Mouse (Mus musculus): ENCODE measurements at regions not wholly inside any gene's neighbourhood (a gene's known extent, or its start where the extent isn't known, plus 50 kb on each side); places are given as distances from the start of the nearest gene placed in this dataset.
A peak's percentile ranks its signal among the peaks of the same experiment; 100 is the strongest.

GRCm38 (mm10) chr4:33589207-33589606, 279.1 kb downstream of the Rngtt start:
- peak; percentile 75 for ATAC-seq (ENCODE audit: insufficient number of reproducible peaks, low FRiP score, low TSS enrichment)

- no peak; the same call in 1 of the 2 replicates for ATAC-seq (ENCODE audit: insufficient number of reproducible peaks, low FRiP score, low TSS enrichment)
These were observed 285.0 kb downstream of the Rngtt start for GRCm38 (mm10) chr4:33594997-33595657.

GRCm38 (mm10) chr4:33595763-33596162, 285.7 kb downstream of the Rngtt start:
- no peak for ATAC-seq (ENCODE audit: insufficient number of reproducible peaks, low FRiP score, low TSS enrichment)

DNA sequence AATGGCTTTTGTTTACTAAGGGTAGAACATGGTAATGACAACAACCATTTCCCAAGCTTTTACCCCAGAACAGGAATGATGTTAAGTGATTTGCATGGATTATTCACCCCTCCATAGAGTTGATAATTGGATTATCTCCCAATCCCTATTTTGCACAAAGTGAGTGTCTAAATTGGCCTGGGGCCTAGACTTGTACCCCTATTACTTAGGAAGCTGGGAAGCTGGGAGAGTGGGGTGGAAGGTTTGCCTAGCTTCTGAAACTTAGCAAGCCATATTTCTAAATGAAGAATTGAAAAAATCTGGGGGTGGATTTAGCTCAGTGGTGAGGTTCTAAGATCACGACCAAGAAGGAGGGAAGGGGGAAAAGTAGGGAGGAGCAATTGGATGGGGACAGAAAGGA, 289.9 kb downstream of the Rngtt start:
- ATAC-seq (ENCODE audit: insufficient number of reproducible peaks, low FRiP score, low TSS enrichment), result no peak

- ATAC-seq (ENCODE audit: insufficient number of reproducible peaks, low FRiP score, low TSS enrichment), result no peak
These were observed 290.7 kb downstream of the Rngtt start for GRCm38 (mm10) chr4:33600805-33601204.

- ATAC-seq (ENCODE audit: insufficient number of reproducible peaks, low FRiP score, low TSS enrichment), result no peak
These were observed 294.5 kb downstream of the Rngtt start for GRCm38 (mm10) chr4:33604636-33605035.

GRCm38 (mm10) chr4:33639821-33640575, 284.4 kb upstream of the Cnr1 start:
- ATAC-seq (ENCODE audit: insufficient number of reproducible peaks, low FRiP score, low TSS enrichment), result no peak

GRCm38 (mm10) chr4:33640576-33641255, 283.7 kb upstream of the Cnr1 start:
- ATAC-seq (ENCODE audit: insufficient number of reproducible peaks, low FRiP score, low TSS enrichment), result peak; percentile 84

GRCm38 (mm10) chr4:33641883-33642282, 282.5 kb upstream of the Cnr1 start:
- no peak for ATAC-seq (ENCODE audit: insufficient number of reproducible peaks, low FRiP score, low TSS enrichment)

DNA sequence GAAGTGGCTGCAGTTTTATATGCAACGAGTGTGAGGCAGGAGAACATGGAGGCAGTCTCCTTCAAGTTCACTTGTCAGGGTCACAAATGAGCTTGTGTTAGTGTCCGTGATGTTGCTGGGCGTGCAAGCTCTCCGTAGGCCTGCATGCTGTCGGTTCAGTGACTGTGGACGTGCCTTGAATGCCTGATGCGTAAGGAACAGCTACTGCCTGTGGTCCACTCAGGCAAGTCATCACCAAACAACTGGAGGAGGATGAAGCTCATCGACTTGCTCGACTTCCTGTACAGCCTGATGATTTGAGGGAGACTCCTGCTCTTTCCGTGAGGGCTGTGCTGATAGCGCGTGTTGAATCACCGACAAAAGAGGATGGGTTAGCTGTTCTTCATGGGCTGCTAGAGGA, 281.9 kb upstream of the Cnr1 start:
- no peak for ATAC-seq (ENCODE audit: insufficient number of reproducible peaks, low FRiP score, low TSS enrichment)

DNA sequence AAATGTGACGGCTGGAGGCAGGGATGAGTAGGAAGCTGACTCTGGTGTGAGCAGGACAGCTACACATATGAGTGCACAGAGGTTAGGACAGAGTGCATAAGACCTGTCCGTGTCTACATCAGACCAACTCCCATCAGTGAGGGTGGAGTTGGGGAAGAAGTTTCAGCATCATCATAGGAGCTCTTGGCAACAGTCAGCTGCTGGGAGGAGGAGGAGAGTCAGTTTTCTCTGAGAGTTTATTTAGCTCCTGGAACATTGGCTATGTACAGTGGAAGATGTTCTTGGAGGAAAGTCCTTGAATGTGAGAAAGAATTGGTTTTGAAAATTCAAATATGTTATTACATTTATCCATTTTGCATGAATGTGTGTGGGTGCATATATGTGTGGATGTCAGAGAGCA, 279.2 kb upstream of the Cnr1 start:
- ATAC-seq (ENCODE audit: insufficient number of reproducible peaks, low FRiP score, low TSS enrichment), result no peak

DNA sequence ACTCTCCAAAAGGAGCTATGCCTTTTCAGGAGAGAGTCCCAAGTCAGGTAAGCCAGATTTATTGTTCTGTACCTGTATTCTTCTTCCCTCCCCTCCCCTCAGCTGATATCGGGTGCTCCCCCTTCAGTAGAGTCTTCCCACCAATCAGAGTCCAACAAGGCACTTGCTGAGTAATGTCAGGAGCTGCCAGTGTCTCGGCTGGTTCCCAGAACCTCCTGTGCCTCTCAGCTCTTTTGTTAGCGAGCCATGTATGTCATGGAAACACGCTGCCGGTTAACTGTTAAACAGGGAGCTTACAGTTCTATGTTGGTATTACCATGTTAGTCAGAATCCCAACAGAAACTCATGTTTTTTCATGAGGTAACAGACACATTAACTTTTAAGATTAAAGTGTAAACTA, 273.1 kb upstream of the Cnr1 start:
- ATAC-seq (ENCODE audit: insufficient number of reproducible peaks, low FRiP score, low TSS enrichment), result no peak

GRCm38 (mm10) chr4:33659766-33660165, 264.6 kb upstream of the Cnr1 start:
- no peak for ATAC-seq (ENCODE audit: insufficient number of reproducible peaks, low FRiP score, low TSS enrichment)

GRCm38 (mm10) chr4:33660553-33660952, 263.8 kb upstream of the Cnr1 start:
- ATAC-seq (ENCODE audit: insufficient number of reproducible peaks, low FRiP score, low TSS enrichment), result no peak

- no peak for ATAC-seq (ENCODE audit: insufficient number of reproducible peaks, low FRiP score, low TSS enrichment)
These were observed 262.5 kb upstream of the Cnr1 start for GRCm38 (mm10) chr4:33661862-33662261.

DNA sequence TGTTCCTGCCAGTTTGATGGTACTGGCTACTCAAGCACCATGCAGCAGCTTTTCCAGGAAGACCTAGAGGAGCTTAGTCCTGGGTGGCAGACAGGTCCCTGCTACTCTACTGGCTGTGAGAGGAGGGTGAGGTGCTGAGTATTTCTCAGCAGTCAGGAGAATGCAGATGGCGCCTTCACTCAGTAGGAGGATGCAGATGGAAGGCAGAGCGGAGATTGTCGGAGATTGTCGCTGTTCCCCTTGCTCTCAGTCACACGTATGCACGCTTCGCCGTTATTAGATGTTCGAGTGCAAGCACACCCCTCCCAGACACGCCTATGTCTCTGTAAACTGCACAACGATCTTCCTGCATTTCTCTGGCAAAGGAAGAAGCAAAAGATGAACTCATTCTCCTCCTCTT, 261.4 kb upstream of the Cnr1 start:
- ATAC-seq (ENCODE audit: insufficient number of reproducible peaks, low FRiP score, low TSS enrichment), result no peak

DNA sequence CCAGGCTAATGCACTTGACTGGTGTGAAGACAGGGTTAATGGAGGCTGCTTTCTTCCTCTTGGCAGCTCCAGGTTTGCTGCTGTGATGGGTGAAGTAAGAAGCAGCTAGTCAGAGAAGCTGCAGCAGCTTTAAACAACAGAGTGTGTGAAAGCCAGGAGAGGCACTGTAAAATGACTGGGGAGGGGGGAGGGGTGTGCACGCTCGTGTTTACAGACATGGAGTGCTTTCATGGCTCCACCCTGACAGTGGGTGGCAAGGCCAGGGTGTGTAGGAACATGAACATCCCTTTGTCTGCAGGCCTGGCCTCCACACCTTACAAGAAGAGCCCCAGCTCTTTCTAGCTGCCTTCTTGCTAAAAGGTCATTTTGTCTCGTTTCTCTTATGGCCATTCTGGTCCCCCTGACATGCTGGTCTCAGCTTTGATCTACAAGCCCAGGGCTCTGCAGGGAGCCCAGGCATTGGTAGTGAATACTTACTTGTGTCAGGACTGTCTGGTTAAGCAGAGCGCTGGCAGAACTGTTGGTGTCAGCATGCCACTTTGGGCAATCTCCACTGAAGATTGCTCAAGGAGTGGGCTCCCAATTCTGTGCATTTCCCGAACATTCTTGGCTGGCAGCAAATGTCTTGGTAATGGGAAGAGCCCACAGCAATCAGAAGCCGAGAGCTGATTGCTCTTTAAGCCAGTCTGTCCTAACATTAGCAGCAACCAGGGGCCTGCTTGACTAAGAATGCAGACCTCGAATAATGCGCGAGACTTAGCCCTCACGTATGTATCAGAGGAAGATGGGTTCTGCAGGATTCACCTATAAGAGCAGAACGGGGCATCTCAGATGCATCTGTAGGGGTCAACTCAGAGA, 260.5 kb upstream of the Cnr1 start:
- ATAC-seq (ENCODE audit: insufficient number of reproducible peaks, low FRiP score, low TSS enrichment), result no peak

- no peak for ATAC-seq (ENCODE audit: insufficient number of reproducible peaks, low FRiP score, low TSS enrichment)
These were observed 259.9 kb upstream of the Cnr1 start for GRCm38 (mm10) chr4:33664474-33664822.

- no peak for ATAC-seq (ENCODE audit: insufficient number of reproducible peaks, low FRiP score, low TSS enrichment)
These were observed 259.0 kb upstream of the Cnr1 start for GRCm38 (mm10) chr4:33665250-33665873.

- no peak for ATAC-seq (ENCODE audit: insufficient number of reproducible peaks, low FRiP score, low TSS enrichment)
These were observed 256.0 kb upstream of the Cnr1 start for GRCm38 (mm10) chr4:33668431-33668830.
